Mouse (Mus musculus): ENCODE measurements at regions not wholly inside any gene's neighbourhood (a gene's known extent, or its start where the extent isn't known, plus 50 kb on each side); places are given as distances from the start of the nearest gene placed in this dataset.
"Not testable (repeated sequence)": the region's sequence is repeated elsewhere in the genome, so short reads cannot be mapped to it uniquely, and the experiment has no call there.

GRCm38 (mm10) chr14:87215099-87215498 lies 74.1 kb upstream of the Diaph3 start:
- DNase-seq = peak; percentile 67

- DNase-seq = no peak
These were observed 76.0 kb upstream of the Diaph3 start for GRCm38 (mm10) chr14:87217042-87217441.

GRCm38 (mm10) chr14:87219975-87220374 lies 78.9 kb upstream of the Diaph3 start:
- DNase-seq = no peak

GRCm38 (mm10) chr14:87224870-87225269 lies 83.8 kb upstream of the Diaph3 start:
- DNase-seq = no peak

GRCm38 (mm10) chr14:87249258-87249657 lies 108.2 kb upstream of the Diaph3 start:
- DNase-seq = no peak

- no peak for DNase-seq
These were observed 114.6 kb upstream of the Diaph3 start for GRCm38 (mm10) chr14:87255484-87256208.

GRCm38 (mm10) chr14:87261726-87262125 lies 120.7 kb upstream of the Diaph3 start:
- DNase-seq = no peak

GRCm38 (mm10) chr14:87264826-87265225 lies 123.8 kb upstream of the Diaph3 start:
- no peak for DNase-seq

- no peak for DNase-seq
These were observed 125.3 kb upstream of the Diaph3 start for GRCm38 (mm10) chr14:87266309-87266708.

- not testable (repeated sequence) for DNase-seq
These were observed 127.2 kb upstream of the Tdrd3 start for GRCm38 (mm10) chr14:87289266-87289665.

- DNase-seq = no peak
These were observed 126.7 kb upstream of the Tdrd3 start for GRCm38 (mm10) chr14:87289708-87290243.

- DNase-seq = no peak
These were observed 121.2 kb upstream of the Tdrd3 start for GRCm38 (mm10) chr14:87295206-87295605.

- no peak for DNase-seq
These were observed 119.3 kb upstream of the Tdrd3 start for GRCm38 (mm10) chr14:87297160-87297559.

- DNase-seq = no peak
These were observed 115.6 kb upstream of the Tdrd3 start for GRCm38 (mm10) chr14:87300838-87301237.

- DNase-seq = no peak
These were observed 114.9 kb upstream of the Tdrd3 start for GRCm38 (mm10) chr14:87301564-87301963.

GRCm38 (mm10) chr14:87305481-87305880 lies 111.0 kb upstream of the Tdrd3 start:
- DNase-seq = no peak

GRCm38 (mm10) chr14:87306011-87306410 lies 110.4 kb upstream of the Tdrd3 start:
- no peak for DNase-seq

GRCm38 (mm10) chr14:87308016-87308415 lies 108.4 kb upstream of the Tdrd3 start:
- no peak for DNase-seq

GRCm38 (mm10) chr14:87312318-87312717 lies 104.1 kb upstream of the Tdrd3 start:
- no peak for DNase-seq

GRCm38 (mm10) chr14:87314999-87315732 lies 101.3 kb upstream of the Tdrd3 start:
- DNase-seq = peak; percentile 64

- no peak for DNase-seq
These were observed 88.6 kb upstream of the Tdrd3 start for GRCm38 (mm10) chr14:87327841-87328240.

GRCm38 (mm10) chr14:87337950-87338526 lies 78.4 kb upstream of the Tdrd3 start:
- no peak for DNase-seq

- DNase-seq = no peak
These were observed 71.9 kb upstream of the Tdrd3 start for GRCm38 (mm10) chr14:87344540-87344939.

- DNase-seq = no peak
These were observed 69.6 kb upstream of the Tdrd3 start for GRCm38 (mm10) chr14:87346812-87347211.

All from kidney, postnatal 14 days (tissue).